Mouse (Mus musculus) megakaryocyte, embryonic 14.5 days (primary cell): Measurements from ENCODE around the gene Col1a1.

Source experiments
- FLI1 ChIP-seq: IDR thresholded peaks from 2 replicates; pipeline ENCODE4 v1.6.1; 2012; ENCODE audit warnings: low read length, inconsistent platforms, mixed read lengths
- GATA1 ChIP-seq: IDR thresholded peaks from 3 replicates; pipeline ENCODE4 v1.6.1; 2012; ENCODE audit warnings: mixed read lengths, low read length, inconsistent platforms, borderline replicate concordance

- TF ChIP-seq GATA1 (no peak), FLI1 (no peak)
Measured at GRCm38 (mm10) chr11:94910971-94911370, 25.1 kb upstream of the Col1a1 start.
